Mouse (Mus musculus) liver, embryonic 13.5 days (tissue): ENCODE measurements around the gene Dusp18. TPM values are rescaled to one million over a fixed set of nuclear protein-coding genes. Genes with fewer than 3 reads are reported as not detected.

Experiments used
- ATAC-seq: fragments of 200-750 bp; cut with Nextera tagmentation; 2 replicates; pipeline ENCODE4 v1.8.0; 2017; ENCODE audit warnings: low read depth, mild to moderate bottlenecking, moderate number of reproducible peaks, moderate library complexity
- DNase-seq: peaks from one replicate; pipeline ENCODE4 v3.0.0; 2022
- H3K27ac ChIP-seq: fragments of 300-500 bp; sonication (generic); 2 replicates; pipeline ENCODE4 v1.5.1; 2015; ENCODE audit warnings: moderate library complexity, mild to moderate bottlenecking, inconsistent platforms
- H3K27me3 ChIP-seq: fragments of 300-500 bp; sonication (generic); 2 replicates; pipeline ENCODE4 v1.6.1; 2015; ENCODE audit warnings: mild to moderate bottlenecking, inconsistent platforms
- H3K36me3 ChIP-seq: fragments of 300-500 bp; sonication (generic); 2 replicates; pipeline ENCODE4 v1.6.1; 2015; ENCODE audit warnings: mild to moderate bottlenecking, inconsistent platforms
- H3K4me1 ChIP-seq: fragments of 300-500 bp; sonication (generic); replicated peaks from 2 replicates; pipeline ENCODE4 v1.6.1; 2015; ENCODE audit warnings: inconsistent platforms
- H3K4me2 ChIP-seq: fragments of 300-500 bp; sonication (generic); 2 replicates; pipeline ENCODE4 v1.6.1; 2015; ENCODE audit warnings: inconsistent platforms, mild to moderate bottlenecking, moderate library complexity
- H3K4me3 ChIP-seq: fragments of 300-500 bp; sonication (generic); replicated peaks from 2 replicates; pipeline ENCODE4 v1.5.1; 2015; ENCODE audit warnings: mild to moderate bottlenecking, inconsistent platforms
- H3K9ac ChIP-seq: fragments of 300-500 bp; sonication (generic); 2 replicates; pipeline ENCODE4 v1.6.1; 2015; ENCODE audit warnings: mild to moderate bottlenecking, inconsistent platforms
- H3K9me3 ChIP-seq: fragments of 300-500 bp; sonication (generic); replicated peaks from 2 replicates; pipeline ENCODE4 v1.6.1; 2016; ENCODE audit warnings: inconsistent platforms
- WGBS: fragments of 180-500 bp; shearing (Covaris S2); methylation state at CpG from one replicate; pipeline ENCODE4 v1.1.7; 2015; ENCODE audit not compliant: insufficient replicate concordance; 5-methylcytosine and 5-hydroxymethylcytosine counted together
- polyA plus RNA-seq: library from polyadenylated mRNA; unstranded; fragments of >200 nt; fragmentation: Nextera tagmentation; extraction: Ambion mirVana; gene quantifications from 2 replicates; pipeline ENCODE4 v1.2.1, GENCODE M21; 2015

The Dusp18 gene
- polyA plus RNA-seq, 1 experiment from 2014 or later, result 0.48 TPM

DNA sequence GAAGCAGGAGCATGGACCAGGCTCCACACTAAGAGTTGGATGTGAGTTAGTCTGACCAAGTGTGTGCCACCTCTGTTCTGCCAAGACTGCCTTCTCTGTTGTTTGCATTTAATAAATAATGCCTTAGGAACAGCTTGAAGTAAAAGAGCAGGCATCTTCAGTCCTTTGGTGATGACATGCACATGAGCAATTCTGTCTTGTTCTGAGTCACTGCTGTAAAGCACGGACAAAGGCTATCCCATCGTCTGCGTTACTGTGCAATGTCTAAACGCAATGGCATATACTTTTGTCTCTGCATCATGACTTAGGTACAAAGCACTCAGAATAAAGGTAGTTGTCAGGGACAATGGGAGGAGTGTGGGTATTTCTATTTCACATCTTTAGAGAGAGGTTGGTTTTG, 35.3 kb upstream of the Dusp18 start:
- 84% methylated on average over 4 of the region's 4 CpGs for WGBS
- ATAC-seq, result no peak
- H3K27ac ChIP-seq, result no peak overlapping the region

DNA sequence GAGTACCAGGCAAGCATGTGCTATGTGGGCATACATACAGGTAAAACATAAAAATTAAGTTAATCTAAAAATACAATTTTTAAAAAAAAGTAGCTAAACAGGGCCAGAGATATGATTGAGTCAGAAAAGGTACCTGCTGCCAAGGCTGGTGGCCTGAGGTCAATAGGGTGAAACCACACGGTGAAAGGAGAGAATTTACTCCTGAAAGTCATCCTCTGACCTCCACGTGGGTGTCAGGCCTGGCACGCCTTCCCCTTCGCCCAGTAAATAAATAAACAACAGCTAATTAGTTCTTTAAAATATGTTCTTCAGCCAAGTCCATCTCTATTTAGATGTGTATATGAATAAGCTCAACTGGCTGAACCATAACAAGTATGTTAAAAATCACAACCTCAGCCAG, 34.7 kb upstream of the Dusp18 start:
- H3K36me3 ChIP-seq, result no peaks in the 10 kb centered on the region
- no peak overlapping the region for H3K27ac ChIP-seq
- peaks cover 13% of the 10 kb centered on the region for H3K4me1 ChIP-seq
- H3K4me3 ChIP-seq, result no peak overlapping the region
- ATAC-seq (no peak), DNase-seq (no peak)
- H3K9me3 ChIP-seq, result no peaks in the 10 kb centered on the region
- peaks cover 35% of the 10 kb centered on the region for H3K27me3 ChIP-seq
- no peak overlapping the region for H3K9ac ChIP-seq
- WGBS, result 60% methylated on average over 4 of the region's 4 CpGs
- no peak overlapping the region for H3K4me2 ChIP-seq

More for the DNA sequence above, 35.3 kb upstream of the Dusp18 start:
- no peak overlapping the region for H3K4me2 ChIP-seq
- DNase-seq, result no peak
- peaks cover 30% of the 10 kb centered on the region for H3K27me3 ChIP-seq
- no peaks in the 10 kb centered on the region for H3K9me3 ChIP-seq
- H3K36me3 ChIP-seq, result no peaks in the 10 kb centered on the region
- peaks cover 13% of the 10 kb centered on the region for H3K4me1 ChIP-seq
- no peak overlapping the region for H3K4me3 ChIP-seq
- H3K9ac ChIP-seq, result no peak overlapping the region

DNA sequence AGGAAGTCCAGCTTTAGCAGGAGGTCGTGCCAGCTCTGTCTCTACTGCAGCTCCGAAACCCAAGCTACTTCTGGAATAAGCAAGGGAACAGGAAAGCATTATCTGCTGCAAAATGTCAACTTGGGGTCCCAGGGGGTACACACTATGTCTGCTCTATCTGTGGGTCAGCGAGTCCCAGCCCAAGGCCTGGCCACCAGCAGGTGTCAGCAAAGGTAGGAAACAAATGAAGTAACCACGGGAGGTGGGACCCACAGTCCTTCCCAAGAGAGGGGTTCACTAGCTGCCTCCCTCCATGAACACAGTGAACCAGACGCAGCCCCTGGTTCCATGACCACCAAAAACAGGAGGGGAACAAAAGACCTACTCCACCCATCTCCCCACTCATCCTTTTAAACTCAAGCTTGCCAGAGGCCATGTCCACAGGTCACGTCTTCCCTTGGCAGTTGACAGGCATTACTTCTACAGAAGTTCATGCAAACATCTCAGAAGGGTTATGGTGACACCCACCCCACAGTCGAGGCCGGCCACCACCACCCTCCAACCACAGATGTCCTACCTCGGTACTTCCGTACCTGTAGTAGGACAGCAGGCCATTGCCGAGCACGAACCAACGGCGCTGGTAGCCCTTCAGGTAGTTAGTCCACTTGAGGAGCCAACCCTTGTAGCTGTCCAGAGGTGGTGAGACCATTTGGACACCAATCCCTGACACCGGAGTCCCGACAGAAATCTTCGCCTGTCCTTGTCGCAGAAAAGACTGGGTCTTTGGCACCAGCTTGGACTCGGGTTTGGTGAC, 32.2 kb upstream of the Dusp18 start:
- WGBS, result 61% methylated on average over 19 of the region's 19 CpGs
- H3K9me3 ChIP-seq, result no peaks in the 10 kb centered on the region
- ATAC-seq, result no peak
- H3K9ac ChIP-seq, result no peak overlapping the region
- H3K36me3 ChIP-seq, result no peaks in the 10 kb centered on the region
- peak overlapping the region; percentile 50 for H3K4me3 ChIP-seq
- H3K27ac ChIP-seq, result no peak overlapping the region
- H3K4me2 ChIP-seq, result peak overlapping the region; percentile 76
- DNase-seq, result no peak
- peaks cover 42% of the 10 kb centered on the region for H3K27me3 ChIP-seq
- H3K4me1 ChIP-seq, result peaks cover 13% of the 10 kb centered on the region

DNA sequence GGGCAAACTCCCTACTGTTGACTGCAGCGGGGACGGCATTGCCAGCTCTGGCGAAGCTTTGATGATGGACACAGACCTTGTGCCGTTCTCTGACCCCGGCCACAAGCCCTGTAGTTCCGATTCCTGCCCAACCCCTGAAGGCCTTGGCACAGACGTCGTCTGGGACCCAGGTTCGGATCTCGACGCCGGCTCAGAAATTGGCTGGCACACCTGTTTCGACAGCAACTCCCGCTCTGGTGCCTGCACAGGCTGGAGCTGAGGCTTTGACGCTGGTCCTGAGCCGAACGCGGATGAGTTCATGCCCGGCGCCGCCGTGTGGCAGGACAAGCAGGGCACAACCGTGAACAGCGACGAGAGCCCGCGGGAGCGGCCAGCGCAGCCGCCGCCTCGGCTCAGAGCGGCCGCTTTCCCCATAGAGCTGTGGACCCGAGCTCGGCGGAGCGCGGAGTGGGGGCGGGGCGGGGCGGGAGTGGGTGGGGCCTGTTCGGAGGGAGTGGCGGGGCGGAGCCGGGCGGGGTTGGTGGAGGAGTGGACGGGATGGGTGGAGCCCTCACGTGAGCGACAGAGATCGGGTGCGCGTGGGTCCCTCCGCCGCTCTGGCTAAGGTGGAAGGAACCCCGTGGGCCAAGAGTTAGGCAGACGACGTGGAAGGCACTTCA, 31.5 kb upstream of the Dusp18 start, which contains the start of gene Osbp2:
TSS of gene Osbp2 (minus strand) at position 450 of the 659 bp plus-strand sequence.
- Histone ChIP-seq H3K4me1 (peaks cover 13% of the 10 kb centered on the region), H3K4me3 (peak within 1 kb of the TSS; percentile 50), H3K36me3 (no peaks in the 10 kb centered on the region), H3K27ac (no peak within 1 kb of the TSS), H3K9ac (peak within 1 kb of the TSS; percentile 52), H3K9me3 (no peaks in the 10 kb centered on the region), H3K27me3 (peaks cover 42% of the 10 kb centered on the region), H3K4me2 (peak within 1 kb of the TSS; percentile 76)
- peak; percentile 91 for ATAC-seq
- peak; percentile 47 for DNase-seq
- 3% methylated on average over 56 of the region's 58 CpGs for WGBS

DNA sequence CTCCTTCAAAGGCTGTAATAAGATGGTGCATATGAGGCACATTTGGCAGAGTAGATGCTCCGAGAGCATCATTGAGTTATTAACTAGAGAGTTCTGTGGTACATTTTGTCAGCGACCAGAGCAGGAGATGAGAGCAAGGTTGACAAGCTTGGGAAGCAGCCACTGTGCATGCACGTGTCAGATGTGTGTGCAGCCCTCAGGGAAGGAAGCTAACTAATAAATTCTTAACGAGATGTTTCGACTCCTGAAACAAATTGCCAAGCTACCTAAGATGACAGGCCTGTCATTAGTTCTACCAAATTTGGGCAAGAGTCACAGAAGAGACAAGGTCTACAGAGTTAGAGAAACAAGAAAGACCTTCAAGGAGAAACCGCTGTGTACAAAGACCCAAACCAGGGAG, 30.7 kb upstream of the Dusp18 start:
- Histone ChIP-seq H3K27me3 (peaks cover 42% of the 10 kb centered on the region), H3K27ac (no peak overlapping the region), H3K4me3 (peak overlapping the region; percentile 50; the same call in 1 of the 2 replicates), H3K9me3 (no peaks in the 10 kb centered on the region), H3K4me2 (peak overlapping the region; percentile 76), H3K4me1 (peaks cover 13% of the 10 kb centered on the region), H3K9ac (no peak overlapping the region), H3K36me3 (no peaks in the 10 kb centered on the region)
- WGBS, result 32% methylated on average over 6 of the region's 6 CpGs
- no peak for DNase-seq
- no peak for ATAC-seq

DNA sequence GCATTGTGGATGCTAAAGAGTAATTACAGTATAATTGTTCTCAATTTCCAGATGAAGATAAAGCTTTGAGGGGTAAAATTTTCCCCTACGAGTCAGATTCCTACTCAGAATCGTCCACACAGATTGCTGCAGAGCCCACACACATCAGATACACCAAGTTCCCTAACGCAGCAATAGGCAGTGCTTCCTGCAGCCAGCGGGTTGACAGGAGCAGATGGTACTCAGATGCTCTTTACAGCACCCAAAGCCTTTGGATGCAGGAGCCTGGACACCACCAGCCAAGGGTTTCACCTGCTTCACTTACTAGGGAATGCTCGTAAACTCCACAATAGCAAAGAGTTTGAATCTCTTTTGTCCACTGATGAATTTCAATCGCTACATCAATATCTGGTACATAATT, 18.6 kb upstream of the Dusp18 start:
- WGBS, result 50% methylated on average over 6 of the region's 6 CpGs
- Histone ChIP-seq H3K4me3 (no peak overlapping the region), H3K27me3 (0 out of 2 replicates have a peak, but pooled peaks cover 7% of the 10 kb centered on the region), H3K9me3 (no peaks in the 10 kb centered on the region), H3K27ac (no peak overlapping the region), H3K9ac (no peak overlapping the region), H3K4me1 (no peaks in the 10 kb centered on the region), H3K36me3 (no peaks in the 10 kb centered on the region), H3K4me2 (no peak overlapping the region)
- ATAC-seq (no peak), DNase-seq (no peak)

DNA sequence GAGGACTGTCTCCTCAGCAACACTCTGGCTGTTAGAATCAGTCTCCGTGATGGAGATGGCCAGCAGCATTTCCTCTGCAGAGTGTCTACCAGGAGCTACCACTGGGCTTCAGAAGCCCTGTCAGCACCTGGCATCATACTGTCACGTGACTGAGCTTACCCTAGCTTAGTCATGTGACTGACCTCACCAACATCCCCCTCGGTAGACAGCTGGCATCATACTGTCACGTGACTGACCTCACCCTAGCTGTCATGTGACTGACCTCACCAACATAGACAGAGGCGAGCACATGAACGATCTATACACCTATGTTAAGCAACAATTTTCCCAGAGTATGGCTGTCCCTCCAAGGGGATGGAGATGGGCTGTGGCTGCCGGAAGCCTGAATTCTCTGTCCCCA, 16.4 kb upstream of the Dusp18 start:
- Histone ChIP-seq H3K36me3 (no peaks in the 10 kb centered on the region), H3K9ac (no peak overlapping the region), H3K9me3 (no peaks in the 10 kb centered on the region), H3K4me3 (no peak overlapping the region), H3K4me1 (no peaks in the 10 kb centered on the region), H3K27me3 (peaks cover 16% of the 10 kb centered on the region; the same call in 1 of the 2 replicates), H3K27ac (no peak overlapping the region), H3K4me2 (no peak overlapping the region)
- 54% methylated on average over 7 of the region's 7 CpGs for WGBS
- no peak for DNase-seq
- no peak for ATAC-seq

DNA sequence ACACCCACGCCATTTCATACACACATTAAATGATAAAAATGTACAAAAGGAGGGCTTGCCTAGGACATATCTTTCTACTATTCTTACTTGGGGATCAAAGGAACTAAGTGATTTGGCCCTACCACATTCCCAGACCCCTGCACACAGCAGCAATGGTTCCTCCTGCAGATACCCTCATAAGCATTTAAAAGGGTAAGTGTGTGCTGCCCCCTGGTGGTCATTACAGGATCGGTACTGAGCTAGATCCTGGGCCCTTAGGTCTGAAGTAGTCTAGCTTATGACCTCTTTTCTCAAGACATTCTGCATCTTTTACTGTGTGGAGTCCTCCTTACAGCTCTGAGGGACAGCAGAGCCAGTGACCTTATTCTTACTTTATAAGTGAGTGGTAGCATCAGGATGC, 15.2 kb upstream of the Dusp18 start:
- Histone ChIP-seq H3K27me3 (peaks cover 16% of the 10 kb centered on the region; the same call in 1 of the 2 replicates), H3K4me2 (no peak overlapping the region), H3K36me3 (no peaks in the 10 kb centered on the region), H3K4me3 (no peak overlapping the region), H3K27ac (no peak overlapping the region), H3K9me3 (no peaks in the 10 kb centered on the region), H3K4me1 (0 out of 2 replicates have a peak, but pooled peaks cover 4% of the 10 kb centered on the region), H3K9ac (no peak overlapping the region)
- no peak for ATAC-seq
- peak; percentile 24 for DNase-seq
- WGBS, result 26% methylated on average over 2 of the region's 2 CpGs

DNA sequence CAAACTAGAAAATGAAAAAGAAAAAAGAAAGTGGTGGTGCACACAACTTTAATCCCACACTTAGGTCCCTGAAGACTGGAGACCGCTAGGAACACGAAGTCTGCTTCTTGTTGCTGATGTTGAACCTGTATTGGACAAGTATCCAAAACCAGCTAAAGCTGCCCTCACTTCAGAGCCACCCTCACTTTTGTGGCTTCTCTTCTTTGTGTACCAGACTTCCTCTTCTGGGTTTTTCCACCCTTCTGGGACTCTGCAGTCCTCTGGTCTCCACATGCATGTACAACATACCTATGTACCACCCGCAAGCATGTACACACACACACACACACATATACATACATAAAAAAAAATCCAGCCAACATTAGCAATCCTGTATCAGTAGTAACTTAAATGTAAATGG, 11.3 kb upstream of the Dusp18 start:
- no peaks in the 10 kb centered on the region for H3K9me3 ChIP-seq
- no peak overlapping the region for H3K9ac ChIP-seq
- no peak overlapping the region for H3K27ac ChIP-seq
- no peaks in the 10 kb centered on the region for H3K36me3 ChIP-seq
- peaks cover 25% of the 10 kb centered on the region for H3K4me1 ChIP-seq
- H3K4me3 ChIP-seq, result no peak overlapping the region
- no peak overlapping the region for H3K4me2 ChIP-seq
- H3K27me3 ChIP-seq, result peaks cover 13% of the 10 kb centered on the region; the same call in 1 of the 2 replicates
- 54% methylated on average over 3 of the region's 3 CpGs for WGBS
- ATAC-seq (no peak), DNase-seq (no peak)

DNA sequence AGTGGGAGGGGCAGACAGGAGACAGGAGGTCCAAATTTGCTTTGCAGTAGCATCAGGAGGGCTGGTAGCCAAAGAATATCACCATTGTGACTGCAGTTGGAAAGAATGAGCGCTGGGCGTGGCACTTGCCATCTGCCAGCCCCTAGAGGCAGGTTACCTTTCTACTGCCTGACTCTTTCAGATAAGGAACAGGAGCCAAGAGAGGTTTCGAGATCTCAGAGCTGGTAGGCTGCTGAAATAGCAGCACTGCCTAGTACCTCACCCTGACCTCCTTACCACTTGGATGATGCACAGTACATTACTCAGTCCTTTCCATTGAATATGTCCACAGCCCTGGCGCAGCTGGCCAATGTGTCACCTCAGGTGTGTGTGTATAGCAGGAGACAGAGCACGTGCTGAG, 7.7 kb upstream of the Dusp18 start:
- Histone ChIP-seq H3K9me3 (no peaks in the 10 kb centered on the region), H3K4me2 (peak overlapping the region; percentile 6; the same call in 1 of the 2 replicates), H3K4me1 (peaks cover 25% of the 10 kb centered on the region), H3K36me3 (no peaks in the 10 kb centered on the region), H3K27me3 (peaks cover 13% of the 10 kb centered on the region), H3K27ac (no peak overlapping the region), H3K4me3 (no peak overlapping the region), H3K9ac (no peak overlapping the region)
- peak; percentile 95 for ATAC-seq
- peak; percentile 53 for DNase-seq
- 37% methylated on average over 5 of the region's 5 CpGs for WGBS

DNA sequence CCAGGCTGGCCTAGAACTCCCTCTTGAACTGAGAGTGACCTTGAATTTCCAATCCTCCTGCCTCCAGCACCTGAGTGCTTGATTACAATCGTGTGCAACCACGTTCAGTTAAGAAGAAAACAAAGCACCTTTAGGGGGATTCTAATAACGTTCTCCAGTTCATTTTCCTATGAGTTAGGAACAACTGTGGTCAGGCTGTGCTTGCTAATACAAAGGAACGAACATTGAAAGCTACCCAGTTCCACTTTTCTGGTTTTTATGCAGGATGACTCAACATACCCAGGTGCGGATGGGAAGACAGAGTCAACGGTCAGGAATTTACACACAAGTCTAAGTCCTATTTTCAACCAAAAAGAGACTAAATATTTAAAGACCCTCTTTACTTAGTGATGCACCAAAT, 1.1 kb upstream of the Dusp18 start:
- no peak for DNase-seq
- no peak overlapping the region for H3K9ac ChIP-seq
- H3K9me3 ChIP-seq, result no peaks in the 10 kb centered on the region
- no peak overlapping the region for H3K27ac ChIP-seq
- no peak overlapping the region for H3K4me3 ChIP-seq
- peaks cover 7% of the 10 kb centered on the region for H3K27me3 ChIP-seq
- peaks cover 13% of the 10 kb centered on the region for H3K4me1 ChIP-seq
- ATAC-seq, result no peak
- H3K4me2 ChIP-seq, result peak overlapping the region; percentile 74; the same call in 1 of the 2 replicates
- 54% methylated on average over 6 of the region's 6 CpGs for WGBS
- no peaks in the 10 kb centered on the region for H3K36me3 ChIP-seq
